Mouse (Mus musculus) kidney, embryonic 15.5 days (tissue): ENCODE results near the gene Krt7. TPM values are rescaled to one million over a fixed set of nuclear protein-coding genes. Genes with fewer than 3 reads are reported as not detected.

Experiments used
- ATAC-seq: fragments of 200-750 bp; cut with Nextera tagmentation; replicated peaks from 2 replicates; pipeline ENCODE4 v1.8.0; 2017; ENCODE audit warnings: moderate TSS enrichment; ENCODE audit not compliant: low FRiP score
- H3K27ac ChIP-seq: fragments of 300-500 bp; sonication (generic); 2 replicates; pipeline ENCODE4 v1.5.1; 2015; ENCODE audit warnings: mild to moderate bottlenecking, inconsistent platforms
- H3K27me3 ChIP-seq: fragments of 300-500 bp; sonication (generic); 2 replicates; pipeline ENCODE4 v1.6.1; 2015; ENCODE audit warnings: inconsistent platforms
- H3K36me3 ChIP-seq: fragments of 300-500 bp; sonication (generic); 2 replicates; pipeline ENCODE4 v1.6.1; 2015; ENCODE audit warnings: inconsistent platforms
- H3K4me1 ChIP-seq: fragments of 300-500 bp; sonication (generic); 2 replicates; pipeline ENCODE4 v1.6.1; 2015; ENCODE audit warnings: inconsistent platforms
- H3K4me2 ChIP-seq: fragments of 300-500 bp; sonication (generic); 2 replicates; pipeline ENCODE4 v1.6.1; 2015; ENCODE audit warnings: moderate library complexity, mild to moderate bottlenecking, inconsistent platforms
- H3K4me3 ChIP-seq: fragments of 300-500 bp; sonication (generic); replicated peaks from 2 replicates; pipeline ENCODE4 v1.5.1; 2015; ENCODE audit warnings: mild to moderate bottlenecking, inconsistent platforms
- H3K9ac ChIP-seq: fragments of 300-500 bp; sonication (generic); 2 replicates; pipeline ENCODE4 v1.6.1; 2015; ENCODE audit warnings: mild to moderate bottlenecking, inconsistent platforms
- H3K9me3 ChIP-seq: fragments of 300-500 bp; sonication (generic); replicated peaks from 2 replicates; pipeline ENCODE4 v1.6.1; 2016; ENCODE audit warnings: inconsistent platforms
- WGBS: fragments of 180-500 bp; shearing (Covaris S2); methylation state at CpG from one replicate; pipeline ENCODE4 v1.1.7; 2015; ENCODE audit warnings: mixed read lengths; 5-methylcytosine and 5-hydroxymethylcytosine counted together
- polyA plus RNA-seq: library from polyadenylated mRNA; unstranded; fragments of >200 nt; fragmentation: Nextera tagmentation; extraction: Ambion mirVana; gene quantifications from 2 replicates; pipeline ENCODE4 v1.2.1, GENCODE M21; 2015

Krt7 gene
- polyA plus RNA-seq, 1 experiment from 2014 or later, result 69.4 TPM

GRCm38 (mm10) chr15:101382811-101383210, 28.0 kb upstream of the Krt7 start:
- peaks cover 11% of the 10 kb centered on the region; the same call in 1 of the 2 replicates for H3K27me3 ChIP-seq
- H3K36me3 ChIP-seq, result no peaks in the 10 kb centered on the region
- H3K4me1 ChIP-seq, result peaks cover 11% of the 10 kb centered on the region
- H3K9ac ChIP-seq, result no peak overlapping the region
- no peaks in the 10 kb centered on the region for H3K9me3 ChIP-seq
- WGBS, result 77% methylated on average over 11 of the region's 11 CpGs
- H3K4me3 ChIP-seq, result no peak overlapping the region
- no peak overlapping the region for H3K27ac ChIP-seq
- no peak for ATAC-seq
- no peak overlapping the region for H3K4me2 ChIP-seq

GRCm38 (mm10) chr15:101384610-101385009, 26.2 kb upstream of the Krt7 start:
- 64% methylated on average over 7 of the region's 7 CpGs for WGBS
- Histone ChIP-seq H3K9me3 (no peaks in the 10 kb centered on the region), H3K4me1 (peaks cover 8% of the 10 kb centered on the region; the same call in 1 of the 2 replicates), H3K4me2 (no peak overlapping the region), H3K27ac (no peak overlapping the region), H3K27me3 (peaks cover 11% of the 10 kb centered on the region; the same call in 1 of the 2 replicates), H3K9ac (no peak overlapping the region), H3K4me3 (no peak overlapping the region), H3K36me3 (no peaks in the 10 kb centered on the region)
- ATAC-seq, result no peak

- ATAC-seq, result no peak
- Histone ChIP-seq H3K9me3 (no peaks in the 10 kb centered on the region), H3K27me3 (peaks cover 11% of the 10 kb centered on the region; the same call in 1 of the 2 replicates), H3K36me3 (no peaks in the 10 kb centered on the region), H3K27ac (no peak overlapping the region), H3K4me3 (no peak overlapping the region), H3K9ac (no peak overlapping the region), H3K4me2 (no peak overlapping the region), H3K4me1 (peaks cover 8% of the 10 kb centered on the region; the same call in 1 of the 2 replicates)
- WGBS, result 88% methylated on average over 6 of the region's 6 CpGs
These were observed 25.8 kb upstream of the Krt7 start for GRCm38 (mm10) chr15:101385064-101385463.

GRCm38 (mm10) chr15:101387176-101387575, 23.7 kb upstream of the Krt7 start:
- WGBS, result 60% methylated on average over 3 of the region's 3 CpGs
- H3K4me1 ChIP-seq, result peaks cover 5% of the 10 kb centered on the region; the same call in 1 of the 2 replicates
- H3K4me2 ChIP-seq, result no peak overlapping the region
- H3K27ac ChIP-seq, result no peak overlapping the region
- ATAC-seq, result no peak
- H3K9ac ChIP-seq, result no peak overlapping the region
- H3K4me3 ChIP-seq, result no peak overlapping the region
- H3K27me3 ChIP-seq, result peaks cover 8% of the 10 kb centered on the region; the same call in 1 of the 2 replicates
- no peaks in the 10 kb centered on the region for H3K36me3 ChIP-seq
- no peaks in the 10 kb centered on the region for H3K9me3 ChIP-seq

- H3K9me3 ChIP-seq, result no peaks in the 10 kb centered on the region
- H3K36me3 ChIP-seq, result no peaks in the 10 kb centered on the region
- H3K27me3 ChIP-seq, result peaks cover 5% of the 10 kb centered on the region; the same call in 1 of the 2 replicates
- H3K4me1 ChIP-seq, result peaks cover 5% of the 10 kb centered on the region; the same call in 1 of the 2 replicates
- 46% methylated on average over 5 of the region's 5 CpGs for WGBS
- no peak overlapping the region for H3K4me3 ChIP-seq
- no peak for ATAC-seq
- H3K27ac ChIP-seq, result no peak overlapping the region
- no peak overlapping the region for H3K9ac ChIP-seq
- no peak overlapping the region for H3K4me2 ChIP-seq
These were observed 22.8 kb upstream of the Krt7 start for GRCm38 (mm10) chr15:101388034-101388541.

GRCm38 (mm10) chr15:101390203-101390602, 20.6 kb upstream of the Krt7 start:
- WGBS, result 81% methylated on average over 5 of the region's 5 CpGs
- H3K36me3 ChIP-seq, result no peaks in the 10 kb centered on the region

GRCm38 (mm10) chr15:101392251-101392650, 18.6 kb upstream of the Krt7 start:
- H3K4me3 ChIP-seq, result no peak overlapping the region
- no peak overlapping the region for H3K4me2 ChIP-seq
- 62% methylated on average over 5 of the region's 5 CpGs for WGBS
- no peak for ATAC-seq
- no peak overlapping the region for H3K27ac ChIP-seq
- peaks cover 11% of the 10 kb centered on the region; the same call in 1 of the 2 replicates for H3K4me1 ChIP-seq
- no peaks in the 10 kb centered on the region for H3K9me3 ChIP-seq
- no peaks in the 10 kb centered on the region for H3K36me3 ChIP-seq
- H3K9ac ChIP-seq, result no peak overlapping the region
- H3K27me3 ChIP-seq, result no peaks in the 10 kb centered on the region

More at GRCm38 (mm10) chr15:101390203-101390602, 20.6 kb upstream of the Krt7 start:
- H3K27ac ChIP-seq, result no peak overlapping the region
- no peak for ATAC-seq
- no peaks in the 10 kb centered on the region for H3K9me3 ChIP-seq
- peaks cover 5% of the 10 kb centered on the region; the same call in 1 of the 2 replicates for H3K27me3 ChIP-seq
- 0 out of 2 replicates have a peak, but pooled peaks cover 5% of the 10 kb centered on the region for H3K4me1 ChIP-seq
- no peak overlapping the region for H3K4me3 ChIP-seq
- H3K4me2 ChIP-seq, result no peak overlapping the region
- H3K9ac ChIP-seq, result no peak overlapping the region

GRCm38 (mm10) chr15:101394908-101395307, 15.9 kb upstream of the Krt7 start:
- 59% methylated on average over 7 of the region's 7 CpGs for WGBS
- Histone ChIP-seq H3K4me3 (no peak overlapping the region), H3K36me3 (no peaks in the 10 kb centered on the region), H3K27ac (no peak overlapping the region), H3K9ac (no peak overlapping the region), H3K4me2 (no peak overlapping the region), H3K27me3 (no peaks in the 10 kb centered on the region), H3K9me3 (no peaks in the 10 kb centered on the region), H3K4me1 (peaks cover 11% of the 10 kb centered on the region; the same call in 1 of the 2 replicates)
- ATAC-seq, result no peak

GRCm38 (mm10) chr15:101396466-101396865, 14.4 kb upstream of the Krt7 start:
- ATAC-seq, result no peak
- H3K4me3 ChIP-seq, result no peak overlapping the region
- H3K9me3 ChIP-seq, result no peaks in the 10 kb centered on the region
- no peak overlapping the region for H3K9ac ChIP-seq
- no peaks in the 10 kb centered on the region for H3K27me3 ChIP-seq
- WGBS, result 15% methylated on average over 7 of the region's 7 CpGs
- H3K4me2 ChIP-seq, result no peak overlapping the region
- H3K4me1 ChIP-seq, result peaks cover 11% of the 10 kb centered on the region; the same call in 1 of the 2 replicates
- H3K27ac ChIP-seq, result no peak overlapping the region
- H3K36me3 ChIP-seq, result no peaks in the 10 kb centered on the region

- H3K9me3 ChIP-seq, result no peaks in the 10 kb centered on the region
- no peak for ATAC-seq
- no peak overlapping the region for H3K4me3 ChIP-seq
- no peak overlapping the region for H3K9ac ChIP-seq
- H3K4me2 ChIP-seq, result no peak overlapping the region
- H3K27ac ChIP-seq, result no peak overlapping the region
- H3K27me3 ChIP-seq, result no peaks in the 10 kb centered on the region
- H3K4me1 ChIP-seq, result peaks cover 11% of the 10 kb centered on the region; the same call in 1 of the 2 replicates
- WGBS, result 62% methylated on average over 3 of the region's 3 CpGs
- no peaks in the 10 kb centered on the region for H3K36me3 ChIP-seq
These were observed 13.9 kb upstream of the Krt7 start for GRCm38 (mm10) chr15:101396921-101397320.

GRCm38 (mm10) chr15:101397683-101398082, 13.2 kb upstream of the Krt7 start:
- peaks cover 11% of the 10 kb centered on the region; the same call in 1 of the 2 replicates for H3K4me1 ChIP-seq
- no peaks in the 10 kb centered on the region for H3K9me3 ChIP-seq
- no peak overlapping the region for H3K27ac ChIP-seq
- no peak overlapping the region for H3K4me3 ChIP-seq
- H3K4me2 ChIP-seq, result no peak overlapping the region
- no peaks in the 10 kb centered on the region for H3K36me3 ChIP-seq
- no peak overlapping the region for H3K9ac ChIP-seq
- no peaks in the 10 kb centered on the region for H3K27me3 ChIP-seq
- 82% methylated on average over 2 of the region's 2 CpGs for WGBS
- ATAC-seq, result no peak

GRCm38 (mm10) chr15:101398269-101398668, 12.6 kb upstream of the Krt7 start:
- Histone ChIP-seq H3K9me3 (no peaks in the 10 kb centered on the region), H3K4me3 (no peak overlapping the region), H3K9ac (no peak overlapping the region), H3K36me3 (no peaks in the 10 kb centered on the region), H3K4me1 (peaks cover 11% of the 10 kb centered on the region; the same call in 1 of the 2 replicates), H3K27ac (no peak overlapping the region), H3K27me3 (no peaks in the 10 kb centered on the region), H3K4me2 (no peak overlapping the region)
- no peak for ATAC-seq
- 83% methylated on average over 8 of the region's 8 CpGs for WGBS
